Mouse (Mus musculus) heart, adult 2 months (tissue): ENCODE measurements around the gene Pdss2. TPM values are rescaled to one million over a fixed set of nuclear protein-coding genes. Genes with fewer than 3 reads are reported as not detected.

Experiments
- DNase-seq, 2 experiments: peaks; one replicate each; pipeline ENCODE4 v3.0.0; 2021
- H3K27ac ChIP-seq: fragments of 200-600 bp; 2 replicates; pipeline ENCODE4 v1.8.1; 2022
- H3K27me3 ChIP-seq: fragments of 200-500 bp; 2 replicates; pipeline ENCODE4 v1.6.1; 2012; ENCODE audit warnings: mild to moderate bottlenecking, low read length, inconsistent platforms, mixed read lengths; ENCODE audit not compliant: control insufficient read depth, insufficient read depth
- H3K36me3 ChIP-seq: fragments of 200-500 bp; 2 replicates; pipeline ENCODE4 v1.6.1; 2012; ENCODE audit warnings: low read length, inconsistent platforms; ENCODE audit not compliant: control insufficient read depth, insufficient read depth
- H3K4me1 ChIP-seq: fragments of 200-500 bp; 2 replicates; pipeline ENCODE4 v1.6.1; 2011; ENCODE audit warnings: low read length; ENCODE audit not compliant: control insufficient read depth, insufficient read depth
- H3K4me3 ChIP-seq: fragments of 200-600 bp; 2 replicates; pipeline ENCODE4 v1.8.1; 2022
- H3K79me2 ChIP-seq: fragments of 200-500 bp; replicated peaks from 2 replicates; pipeline ENCODE4 v1.6.1; 2012; ENCODE audit warnings: mild to moderate bottlenecking, inconsistent platforms, low read length, moderate library complexity, mixed read lengths; ENCODE audit not compliant: control insufficient read depth, insufficient read depth
- H3K9ac ChIP-seq: fragments of 200-500 bp; 2 replicates; pipeline ENCODE4 v1.6.1; 2012; ENCODE audit warnings: low read depth, mild to moderate bottlenecking, control low read depth, inconsistent platforms, low read length, mixed read lengths
- CTCF ChIP-seq: fragments of 200-600 bp; IDR thresholded peaks from 2 replicates; pipeline ENCODE4 v1.8.1; 2022; ENCODE audit warnings: antibody characterized with exemption, mild to moderate bottlenecking, moderate library complexity
- EP300 ChIP-seq: fragments of 200-500 bp; IDR thresholded peaks from 2 replicates; pipeline ENCODE4 v1.6.1; 2011; ENCODE audit warnings: low read depth, low read length, control low read depth; ENCODE audit not compliant: insufficient read depth
- POLR2A ChIP-seq: fragments of 200-500 bp; IDR thresholded peaks from 2 replicates; pipeline ENCODE4 v1.6.1; 2011; ENCODE audit warnings: mild to moderate bottlenecking, low read depth, low read length, control low read depth; ENCODE audit not compliant: insufficient read depth
- WGBS: fragments of 180-500 bp; shearing (Covaris S2); methylation state at CpG from one replicate; pipeline ENCODE4 v1.1.7; 2018; 5-methylcytosine and 5-hydroxymethylcytosine counted together
- intact Hi-C: fragments of 180-260 bp; cut with DNase I; formaldehyde crosslinking; loops from one replicate; pipeline ENCODE4 v1.15.1; 2025
- polyA plus RNA-seq: library from polyadenylated mRNA; depleted of rRNA; stranded (reverse); fragments of >200 nt; gene quantifications from 2 replicates; pipeline ENCODE4 v1.2.3, GENCODE M21; 2012
- total RNA-seq, 2 experiments: library from RNA; stranded (reverse); gene quantifications; 2 replicates each; pipeline ENCODE4 v1.2.3; 2021

The Pdss2 gene
- total and polyA plus RNA-seq, 3 experiments: 16.6 to 33.7 (median 31.1) TPM

- no peak for DNase-seq
- Histone ChIP-seq H3K4me3 (no peak overlapping the region), H3K4me1 (peaks cover 2% of the 10 kb centered on the region; the same call in 1 of the 2 replicates), H3K36me3 (no peaks in the 10 kb centered on the region), H3K27me3 (no peaks in the 10 kb centered on the region), H3K27ac (no peak overlapping the region), H3K79me2 (no peaks in the 10 kb centered on the region), H3K9ac (no peak overlapping the region)
- WGBS: 92% methylated on average over 9 of the region's 9 CpGs
- no peak for TF ChIP-seq POLR2A
- no peak for TF ChIP-seq CTCF
- no peak for TF ChIP-seq EP300
- intact Hi-C loops: no loop called here
Measured at GRCm38 (mm10) chr10:43317327-43317951, 96.2 kb downstream of the Pdss2 start.

- intact Hi-C loops: no loop called here
- no peak overlapping the region for H3K9ac ChIP-seq
- no peak for TF ChIP-seq POLR2A
- no peaks in the 10 kb centered on the region for H3K27me3 ChIP-seq
- H3K27ac ChIP-seq: no peak overlapping the region
- 69% methylated on average over 5 of the region's 5 CpGs for WGBS
- no peaks in the 10 kb centered on the region for H3K4me1 ChIP-seq
- H3K36me3 ChIP-seq: no peaks in the 10 kb centered on the region
- no peak overlapping the region for H3K4me3 ChIP-seq
- no peaks in the 10 kb centered on the region for H3K79me2 ChIP-seq
- no peak for DNase-seq
Measured at GRCm38 (mm10) chr10:43321019-43321418, 99.7 kb downstream of the Pdss2 start.

- DNase-seq: no peak
- Histone ChIP-seq H3K79me2 (no peaks in the 10 kb centered on the region), H3K27ac (no peak overlapping the region), H3K4me1 (no peaks in the 10 kb centered on the region), H3K36me3 (no peaks in the 10 kb centered on the region), H3K9ac (no peak overlapping the region), H3K27me3 (no peaks in the 10 kb centered on the region), H3K4me3 (no peak overlapping the region)
- WGBS: 61% methylated on average over 9 of the region's 9 CpGs
- TF ChIP-seq CTCF (no peak), POLR2A (no peak), EP300 (no peak)
- intact Hi-C loops: no loop called here
Measured at GRCm38 (mm10) chr10:43322446-43323178, 101.3 kb downstream of the Pdss2 start.

- TF ChIP-seq EP300: no peak
- no peak for TF ChIP-seq CTCF
- TF ChIP-seq POLR2A: no peak
- intact Hi-C loops: no loop called here
- no peak for DNase-seq
- Histone ChIP-seq H3K4me1 (no peaks in the 10 kb centered on the region), H3K36me3 (no peaks in the 10 kb centered on the region), H3K9ac (no peak overlapping the region), H3K4me3 (no peak overlapping the region), H3K79me2 (no peaks in the 10 kb centered on the region), H3K27me3 (no peaks in the 10 kb centered on the region), H3K27ac (no peak overlapping the region)
- WGBS: 72% methylated on average over 8 of the region's 8 CpGs
Measured at GRCm38 (mm10) chr10:43323386-43323785, 102.1 kb downstream of the Pdss2 start.

GRCm38 (mm10) chr10:43329813-43330212 is 108.5 kb downstream of the Pdss2 start:
- Histone ChIP-seq H3K79me2 (no peaks in the 10 kb centered on the region), H3K4me1 (peaks cover 2% of the 10 kb centered on the region; the same call in 1 of the 2 replicates), H3K27ac (no peak overlapping the region), H3K9ac (no peak overlapping the region), H3K27me3 (no peaks in the 10 kb centered on the region), H3K36me3 (no peaks in the 10 kb centered on the region), H3K4me3 (no peak overlapping the region)
- WGBS: 96% methylated on average over 5 of the region's 5 CpGs
- intact Hi-C loops: no loop called here
- no peak for TF ChIP-seq CTCF
- no peak for TF ChIP-seq EP300
- no peak for TF ChIP-seq POLR2A
- no peak for DNase-seq

DNA sequence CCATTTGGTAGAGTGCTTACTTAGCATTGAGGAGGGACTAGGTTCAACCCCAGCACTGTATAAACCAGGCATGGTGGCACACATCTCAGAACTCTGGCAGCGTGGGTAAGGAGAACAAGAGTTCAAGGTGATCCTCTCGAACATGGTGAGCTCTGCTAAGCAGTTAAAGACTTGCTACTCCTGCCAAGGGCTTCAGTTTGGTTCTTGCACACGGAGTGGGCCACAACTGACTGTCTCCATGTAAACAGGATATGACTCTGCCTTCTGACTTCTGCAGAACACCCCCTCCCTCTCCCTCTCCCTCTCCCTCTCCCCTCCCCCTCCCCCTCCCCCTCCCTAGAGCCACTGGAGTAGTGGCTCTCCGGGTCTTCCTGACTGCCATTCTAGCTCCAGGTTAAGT is 109.4 kb downstream of the Pdss2 start:
- Histone ChIP-seq H3K27me3 (no peaks in the 10 kb centered on the region), H3K36me3 (no peaks in the 10 kb centered on the region), H3K27ac (no peak overlapping the region), H3K9ac (no peak overlapping the region), H3K4me1 (peaks cover 2% of the 10 kb centered on the region; the same call in 1 of the 2 replicates), H3K4me3 (no peak overlapping the region), H3K79me2 (no peaks in the 10 kb centered on the region)
- 34% methylated on average over 3 of the region's 4 CpGs for WGBS
- no peak for DNase-seq
- TF ChIP-seq POLR2A (no peak), EP300 (no peak), CTCF (no peak)
- intact Hi-C loops: no loop called here
